Mouse (Mus musculus) MEL (cell line): ENCODE data around the gene Tnfaip6.
"Not testable (repeated sequence)": the region's sequence is repeated elsewhere in the genome, so short reads cannot be mapped to it uniquely, and the experiment has no call there.

ENCODE experiments used
- CTCF ChIP-seq, 3 experiments: IDR thresholded peaks in 2 of 3; conservative IDR thresholded peaks in 1 of 3; 2 replicates each; pipeline ENCODE4 v1.5.1; 2011 to 2012; ENCODE audit warnings: low read length in 3 of 3, low read depth in 2 of 3, mild to moderate bottlenecking in 2 of 3, improper control_type of control experiment in 1 of 3, inconsistent platforms in 1 of 3, mixed read lengths in 1 of 3, moderate library complexity in 1 of 3; ENCODE audit not compliant: control insufficient read depth in 1 of 3, insufficient read depth in 1 of 3, poor library complexity in 1 of 3, severe bottlenecking in 1 of 3
- ETS1 ChIP-seq: IDR thresholded peaks from 2 replicates; pipeline ENCODE4 v1.6.1; 2012; ENCODE audit warnings: low read depth, mild to moderate bottlenecking, inconsistent platforms, low read length, improper control_type of control experiment, moderate library complexity
- NRF1 ChIP-seq: IDR thresholded peaks from 2 replicates; pipeline ENCODE4 v1.6.1; 2014; ENCODE audit warnings: low read depth, mild to moderate bottlenecking, inconsistent platforms, low read length, improper control_type of control experiment, moderate library complexity; ENCODE audit not compliant: poor library complexity, insufficient read depth, severe bottlenecking
- RCOR1 ChIP-seq: IDR thresholded peaks from 2 replicates; pipeline ENCODE4 v1.6.1; 2012; ENCODE audit warnings: low read depth, mild to moderate bottlenecking, inconsistent platforms, low read length, improper control_type of control experiment

- TF ChIP-seq CTCF (IDR thresholded peaks at IDR 0.05 in 2 of 3, conservative IDR thresholded peaks at IDR 0.05 in 1 of 3; ENCODE audit: control insufficient read depth in 1 of 3, insufficient read depth in 1 of 3, low read depth in 2 of 3, low read length in 3 of 3, poor library complexity in 1 of 3, severe bottlenecking in 1 of 3); RCOR1; NRF1; ETS1: not testable (repeated sequence)
Measured at GRCm38 (mm10) chr2:52002299-52002698, 35.5 kb upstream of the Tnfaip6 start.
